Comparison of ENCODE assay signal across 8 mouse cellular contexts in genomic region chr16:76372941-76373561, GRCm38 (mm10). TPM values are rescaled to one million over a fixed set of nuclear protein-coding genes. Genes with fewer than 3 reads are reported as not detected.
DNase-seq lines count a peak whose midpoint lies in the region; ATAC-seq lines count a peak whose summit lies in the region.

No protein-coding gene starts in this region.

- no peaks in the 10 kb centered on the region for H3K27me3 ChIP-seq in hindbrain, embryonic 12.5 days

- DNase-seq in NIH3T3 (ENCODE audit: low read depth), result peak; percentile 89
- peak; percentile 91 to 94 for DNase-seq in cerebellum, postnatal 10 days
- DNase-seq in frontal cortex, postnatal 10 days (ENCODE audit: low spot score in 2 of 2), result peak; percentile 72 to 82
- peak; percentile 82 to 86 for DNase-seq in layer of hippocampus, postnatal 36 days
- DNase-seq in lung, postnatal 36 days, result peak; percentile 88
- peak; percentile 88 for DNase-seq in retina, embryonic 14.5 days (ENCODE audit: low spot score)
- peak; percentile 84 to 90 for DNase-seq in thymus, postnatal 36 days

- ATAC-seq in hindbrain, embryonic 12.5 days (ENCODE audit: low FRiP score), result peak; percentile 93

- peak overlapping the region; percentile 67 for H3K4me2 ChIP-seq in hindbrain, embryonic 12.5 days (replicated peaks)

- peak overlapping the region; percentile 91 for H3K4me3 ChIP-seq in hindbrain, embryonic 12.5 days

- under 1% methylated on average over 61 of the region's 70 CpGs for WGBS in hindbrain, embryonic 12.5 days

- peak overlapping the region; percentile 99 for H3K27ac ChIP-seq in hindbrain, embryonic 12.5 days

- H3K9me3 ChIP-seq in hindbrain, embryonic 12.5 days (replicated peaks), result no peaks in the 10 kb centered on the region

- H3K4me1 ChIP-seq in hindbrain, embryonic 12.5 days, result peaks cover 18% of the 10 kb centered on the region

- no peaks in the 10 kb centered on the region for H3K36me3 ChIP-seq in hindbrain, embryonic 12.5 days

- H3K9ac ChIP-seq in hindbrain, embryonic 12.5 days, result peak overlapping the region; percentile 96

RNA-seq across cellular contexts. Expression of gene Nrip1, which starts 0.6 kb away (rescaled TPM):
- polyA plus RNA-seq in hindbrain, embryonic 12.5 days (2016; fragmentation: Nextera tagmentation; extraction: Ambion mirVana), result 34.0 and 35.6 TPM in 2 replicates
- 10 to 100 TPM; 55.6 to 60.4 TPM for total RNA-seq in layer of hippocampus, postnatal 36 days (2021)

Comparison
In these comparisons a context has a peak if more than half of its experiments do, and no peak if none do; other contexts are left out.
1. Peak in every context shown above with its lines: DNase-seq, ATAC-seq, H3K4me3 ChIP-seq and H3K27ac ChIP-seq.